Mouse (Mus musculus): Measurements from ENCODE around the gene Tmem50a.
"Not testable (repeated sequence)": the region's sequence is repeated elsewhere in the genome, so short reads cannot be mapped to it uniquely, and the experiment has no call there.

Gene Tmem50a

DNA sequence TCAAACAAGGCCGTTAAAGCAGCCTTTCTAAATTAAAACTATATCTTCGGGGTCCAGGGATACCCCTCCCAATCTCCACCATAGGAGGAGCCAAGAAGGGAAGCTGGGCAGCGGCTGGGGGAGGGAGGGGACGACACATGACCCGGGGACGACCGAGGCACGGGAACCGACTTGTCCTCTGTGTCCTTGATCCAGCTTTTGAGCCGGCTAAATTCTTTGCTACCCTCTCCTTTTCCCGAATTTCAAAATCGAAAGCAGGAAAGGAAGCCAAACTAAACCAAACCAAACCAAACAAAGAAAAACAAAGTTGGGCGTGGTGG is 8.1 kb upstream of the Tmem50a start:
- peak; percentile 86 to 87 for DNase-seq

DNA sequence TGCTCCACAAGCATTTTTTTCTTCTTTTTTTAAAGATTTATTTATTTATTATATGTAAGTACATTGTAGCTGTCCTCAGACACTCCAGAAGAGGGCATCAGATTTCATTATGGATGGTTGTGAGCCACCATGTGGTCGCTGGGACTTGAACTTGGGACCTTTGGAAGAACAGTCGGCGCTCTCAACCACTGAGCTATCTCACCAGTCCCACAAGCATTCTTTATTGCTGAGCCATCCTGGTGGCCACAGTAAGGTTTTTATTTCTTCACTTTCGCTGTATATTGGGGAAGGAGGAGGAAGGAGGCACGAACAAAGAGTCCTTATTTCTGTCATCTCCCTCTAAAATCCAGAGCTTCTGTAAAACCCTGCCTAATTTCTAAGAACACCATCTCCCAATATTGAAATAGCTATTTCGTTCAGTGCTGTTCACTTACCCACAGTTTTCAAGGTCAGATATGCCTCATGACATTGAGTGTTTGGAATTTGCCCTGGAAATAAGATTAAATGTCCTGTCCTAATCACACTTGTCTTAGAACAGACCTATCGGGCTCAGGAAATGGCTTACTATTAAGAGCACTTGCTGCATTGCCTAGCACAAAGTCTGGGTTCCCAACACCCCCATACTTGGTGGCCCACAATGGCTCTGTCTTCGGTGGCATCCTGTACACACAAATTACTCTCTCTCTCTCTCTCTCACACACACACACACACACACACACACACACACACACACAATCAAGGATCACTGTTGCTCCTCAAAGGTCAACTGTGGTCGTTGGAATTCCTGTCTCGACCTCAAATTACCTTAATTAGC is 7.5 kb upstream of the Tmem50a start:
- peak in 1 of 2 experiments; percentile 11 for DNase-seq

DNA sequence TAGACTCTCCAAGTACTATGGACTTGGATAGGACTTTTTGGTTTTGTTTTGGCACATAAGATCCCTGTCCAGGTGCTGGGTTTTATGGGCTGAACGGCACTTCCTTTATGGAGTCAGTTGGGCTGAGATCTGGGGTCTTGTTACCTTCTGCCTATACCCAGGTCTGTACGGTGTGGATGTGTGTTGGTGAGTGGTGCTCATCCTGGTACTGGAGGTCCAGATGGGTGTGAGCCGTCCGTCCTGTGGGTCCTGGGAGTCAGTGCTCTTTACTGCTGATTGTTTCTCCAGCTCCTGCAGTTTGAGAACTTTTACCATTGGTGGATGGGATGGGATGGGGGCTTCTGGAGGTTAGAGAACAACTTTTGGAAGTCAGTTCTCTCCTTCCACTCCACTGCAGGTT is 6.9 kb upstream of the Tmem50a start:
- DNase-seq, result no peak

DNA sequence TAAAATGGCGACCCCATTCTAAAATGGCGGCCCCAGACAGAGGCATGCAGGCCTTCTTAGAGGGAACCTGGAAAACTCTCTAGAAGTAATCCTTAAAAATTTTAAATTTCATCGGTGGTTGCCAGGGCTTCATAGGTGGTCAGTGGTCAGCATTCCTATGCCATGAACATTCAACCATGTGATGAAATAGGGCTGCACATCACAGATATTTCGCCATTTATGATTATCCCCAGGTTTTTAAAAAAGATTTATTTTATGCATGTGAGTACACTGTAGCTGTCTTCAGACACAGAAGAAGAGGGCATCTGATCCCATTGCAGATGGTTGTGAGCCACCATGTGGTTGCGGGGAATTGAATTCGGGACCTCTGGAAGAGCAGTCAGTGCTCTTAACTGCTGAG is 5.8 kb upstream of the Tmem50a start:
- DNase-seq, result no peak

GRCm38 (mm10) chr4:134919733-134920540 is 5.1 kb upstream of the Tmem50a start:
- DNase-seq, result no peak

GRCm38 (mm10) chr4:134918381-134918780 is 3.6 kb upstream of the Tmem50a start:
- DNase-seq, result peak; percentile 90 to 92

DNA sequence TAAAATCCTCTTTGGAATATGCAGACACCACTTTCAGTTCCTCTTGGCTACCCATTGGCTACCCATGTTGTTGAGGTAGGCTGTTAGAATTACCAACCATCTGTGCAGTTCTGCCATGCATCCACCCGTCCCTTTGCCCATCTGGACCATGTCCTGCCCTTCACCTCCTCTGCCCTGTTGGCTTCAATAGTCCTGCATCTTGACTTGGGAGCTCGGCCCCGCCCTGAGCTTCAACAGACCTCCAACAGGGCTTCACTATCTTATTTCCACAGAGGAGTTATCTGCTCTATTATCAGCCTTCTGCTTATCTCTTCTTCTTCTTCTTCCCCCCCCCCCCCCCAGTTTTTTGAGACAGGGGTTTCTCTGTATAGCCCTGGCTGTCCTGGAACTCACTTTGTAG is 2.4 kb upstream of the Tmem50a start:
- no peak for DNase-seq

DNA sequence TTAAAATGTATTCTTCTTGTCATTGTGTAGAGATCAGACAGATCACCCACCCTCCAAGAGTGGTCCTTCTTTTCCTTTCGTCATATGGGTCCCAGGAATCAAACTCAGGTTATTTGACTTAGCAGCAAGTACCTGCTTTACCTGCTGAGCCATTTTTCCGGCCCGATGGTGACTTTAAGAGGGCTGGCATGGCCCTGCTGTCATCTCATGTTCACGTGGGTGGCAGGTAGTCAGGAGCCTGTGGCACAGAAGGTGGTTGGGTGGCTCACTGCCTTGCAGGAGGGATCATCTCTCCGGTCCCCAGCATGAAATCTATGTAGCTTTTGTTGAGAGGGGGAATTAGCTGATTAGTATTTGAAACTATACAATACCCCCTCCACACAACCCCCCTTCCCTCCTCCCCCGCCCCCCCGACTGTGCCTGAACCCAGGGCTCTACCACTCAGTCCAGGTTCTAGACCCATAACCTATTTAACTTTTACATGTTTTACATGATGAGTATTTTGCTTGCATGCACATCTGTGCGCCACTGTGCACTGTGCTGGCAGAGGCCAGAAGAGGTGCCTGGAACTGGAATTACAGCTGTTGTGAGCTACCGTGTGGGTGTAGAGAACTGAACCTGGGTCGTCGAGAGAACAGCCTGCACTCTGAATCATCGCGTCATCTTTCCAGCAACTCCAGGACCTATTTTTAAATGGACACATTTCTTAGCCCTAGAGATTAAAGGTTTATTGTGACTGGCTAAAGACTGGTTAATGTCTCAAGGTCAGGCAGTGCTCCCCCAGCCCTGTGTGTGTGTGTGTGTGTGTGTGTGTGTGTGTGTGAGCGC is 613 bp upstream of the Tmem50a start:
- no peak for DNase-seq

GRCm38 (mm10) chr4:134914122-134914863 is 531 bp downstream of the Tmem50a start:
- DNase-seq, result no peak

DNA sequence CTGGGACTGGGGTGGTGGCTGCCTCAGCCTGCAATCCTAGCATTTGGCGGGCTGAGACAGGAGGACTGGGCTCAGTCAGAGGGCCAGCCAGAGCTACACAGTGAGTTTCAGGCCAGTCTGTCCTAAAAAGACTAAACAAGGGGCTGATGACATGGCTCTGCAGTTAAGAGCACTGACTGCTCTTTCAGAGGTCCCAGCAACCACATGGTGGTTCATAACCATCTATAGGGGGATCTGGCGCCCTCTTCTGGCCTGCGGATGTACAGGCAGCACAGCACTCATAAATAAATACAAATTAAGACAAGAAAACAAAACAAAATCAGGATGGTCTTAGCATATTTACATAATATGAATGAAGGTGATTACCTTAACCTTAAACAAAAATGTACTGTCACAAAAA is 1.4 kb downstream of the Tmem50a start:
- DNase-seq, result peak; percentile 67 to 91

DNA sequence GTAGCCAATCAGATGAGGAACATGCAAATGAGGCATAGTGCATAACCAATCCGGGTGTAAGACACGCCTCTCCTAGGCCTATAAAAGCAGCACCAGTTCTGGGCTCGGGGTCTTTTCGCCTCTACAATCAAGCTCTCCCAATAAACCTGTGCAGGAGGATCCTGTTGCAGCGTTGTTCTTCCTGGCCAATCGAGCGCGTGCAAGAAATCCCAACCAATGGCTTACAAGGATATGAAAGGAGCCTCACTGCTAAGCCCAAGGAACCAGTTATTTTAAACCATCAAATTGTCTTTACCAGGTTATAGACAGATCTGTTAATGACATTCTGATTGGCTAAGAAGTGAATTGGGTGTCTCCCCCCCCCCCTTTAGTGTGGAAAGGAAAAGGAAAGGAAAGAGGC is 3.4 kb downstream of the Tmem50a start:
- not testable (repeated sequence) for DNase-seq

DNA sequence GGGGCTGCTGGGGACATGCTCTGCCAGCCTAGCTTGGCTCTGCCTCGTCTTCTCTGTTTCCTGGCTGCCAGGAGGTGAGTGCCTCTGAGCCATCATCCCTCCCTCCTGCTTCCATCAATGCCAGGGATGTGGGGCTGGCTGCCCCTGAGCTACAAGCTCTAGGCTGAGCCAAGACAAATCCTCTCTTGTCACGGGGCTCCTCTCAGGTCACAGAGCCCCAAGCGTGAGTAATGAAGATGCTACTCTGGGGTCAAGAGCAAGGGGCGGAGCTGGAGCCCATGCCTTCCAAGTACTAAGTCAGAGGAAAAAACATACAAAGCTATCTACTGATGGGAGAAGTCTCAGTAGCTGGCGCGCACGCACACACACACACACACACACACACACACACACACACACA is 11.8 kb downstream of the Tmem50a start:
- DNase-seq, result no peak

- no peak for DNase-seq
Measured at GRCm38 (mm10) chr4:134901126-134901525, 13.7 kb downstream of the Tmem50a start.

DNA sequence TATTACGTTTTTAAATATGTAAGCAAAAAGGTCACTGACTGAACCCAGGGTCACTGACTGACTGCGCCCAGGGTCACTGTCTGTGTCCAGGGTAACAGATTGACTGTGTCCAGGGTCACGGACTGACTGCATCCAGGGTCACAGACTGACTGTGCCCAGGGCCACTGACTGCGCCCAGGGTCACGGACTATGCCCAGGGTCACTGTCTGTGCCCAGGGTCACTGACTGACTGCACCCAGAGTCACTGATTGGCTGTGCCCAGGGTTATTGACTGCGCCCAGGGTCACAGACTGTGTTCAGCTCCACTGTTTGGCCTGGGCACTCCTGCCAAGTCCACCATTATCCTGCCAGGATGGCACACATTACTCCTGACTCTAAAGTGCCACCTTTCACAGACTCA is 17.6 kb downstream of the Tmem50a start:
- DNase-seq, result peak in 1 of 2 experiments; percentile 55

DNA sequence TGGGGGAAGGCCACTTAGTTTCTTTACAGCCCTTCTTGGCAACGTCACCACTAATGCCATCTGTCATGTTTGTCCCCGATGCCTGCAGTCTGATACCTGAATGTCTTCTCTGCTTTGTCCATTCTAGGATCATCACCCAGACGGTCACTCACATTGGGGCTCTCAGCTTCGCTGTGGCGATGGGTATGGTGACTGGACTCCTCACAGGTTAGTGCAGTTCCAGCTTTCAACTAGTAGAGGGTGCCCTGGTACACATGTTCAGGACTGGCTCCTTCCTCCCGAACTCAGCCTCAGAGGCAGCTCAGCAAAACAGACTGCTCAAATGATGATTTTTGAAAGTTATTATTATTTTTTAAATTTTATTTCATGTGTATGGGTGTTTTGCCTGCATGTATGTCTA is 22.7 kb downstream of the Tmem50a start:
- DNase-seq, result peak; percentile 62 to 81

GRCm38 (mm10) chr4:134884364-134884763 is 30.5 kb downstream of the Tmem50a start:
- no peak for DNase-seq

- no peak for DNase-seq
Measured at GRCm38 (mm10) chr4:134883808-134884207, 31.0 kb downstream of the Tmem50a start.

DNA sequence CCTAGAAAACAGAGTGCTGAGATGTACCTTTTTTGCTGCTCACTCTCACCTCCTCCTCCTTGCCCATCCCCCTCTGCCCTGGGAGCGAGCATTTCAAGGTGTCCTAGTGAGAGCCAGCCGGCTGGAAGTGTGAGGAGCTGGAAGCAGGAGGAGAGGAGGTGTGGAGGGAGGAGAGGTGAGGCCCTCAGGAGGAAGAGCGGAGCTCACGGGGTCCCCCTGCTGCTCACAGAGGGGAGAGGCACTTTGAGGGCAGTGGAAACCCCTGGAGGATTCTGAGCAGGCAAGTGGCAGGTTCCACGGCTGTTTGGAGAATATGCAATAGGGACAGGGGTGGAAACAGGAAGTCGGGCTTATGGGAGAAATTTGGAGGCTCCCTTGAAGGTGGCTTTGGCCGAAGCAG is 31.6 kb downstream of the Tmem50a start:
- peak; percentile 29 to 66 for DNase-seq

DNA sequence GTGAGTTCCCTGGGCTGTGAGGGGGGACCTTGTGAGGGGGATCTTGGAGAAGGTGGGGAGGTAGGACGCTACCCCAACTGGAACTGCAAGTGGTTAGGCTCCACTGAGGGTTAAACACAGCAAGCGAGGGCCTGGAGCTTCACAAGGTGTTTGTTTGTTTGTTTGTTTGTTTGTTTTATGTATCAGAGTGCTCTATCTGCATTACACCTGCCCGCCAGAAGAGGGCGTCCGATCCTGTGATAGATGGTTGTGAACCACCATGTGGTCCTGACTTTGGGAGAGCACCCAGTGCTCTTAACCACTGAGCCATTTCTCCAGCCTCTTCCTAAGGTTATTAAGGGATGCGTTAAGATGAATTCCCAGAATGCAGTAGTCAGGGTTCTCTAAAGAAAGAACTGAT is 34.8 kb downstream of the Tmem50a start:
- DNase-seq, result peak in 1 of 2 experiments; percentile 62

- peak; percentile 77 to 91 for DNase-seq
Measured at GRCm38 (mm10) chr4:134879410-134879981, 35.3 kb downstream of the Tmem50a start.

DNA sequence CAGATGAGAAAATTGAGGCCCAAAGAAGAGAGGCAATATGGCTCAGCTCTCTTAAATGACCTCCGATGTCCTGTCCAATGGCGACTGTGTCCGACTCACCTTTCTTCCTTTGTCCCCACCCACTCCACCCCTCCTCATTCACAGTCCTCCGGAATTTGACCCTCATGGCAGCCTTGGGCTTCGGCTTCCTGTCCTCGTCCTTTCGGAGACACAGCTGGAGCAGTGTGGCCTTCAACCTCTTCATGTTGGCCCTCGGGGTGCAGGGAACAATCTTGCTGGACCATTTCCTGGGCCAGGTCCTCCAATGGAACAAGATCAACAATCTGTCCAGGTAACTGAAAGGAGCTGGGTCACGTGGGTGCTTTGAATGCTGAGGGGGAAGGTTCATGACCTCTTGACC is 38.7 kb downstream of the Tmem50a start:
- no peak for DNase-seq

- DNase-seq, result no peak
Measured at GRCm38 (mm10) chr4:134871950-134872349, 42.9 kb downstream of the Tmem50a start.

Data from kidney, postnatal 36 days (tissue).